Comparison of ENCODE assay signal across 10 mouse cellular contexts in genomic region chr1:91903241-91903981, GRCm38 (mm10).
DNase-seq lines count a peak whose midpoint lies in the region; ATAC-seq and TF ChIP-seq lines count a peak whose summit lies in the region.
"Had no signal": no experiment of that assay in that cellular context is flagged by ENCODE, and none has a peak within 500 bp of the region (broad histone marks: within the 10 kb centered on the region; RNA-seq: fewer than 3 reads in every experiment).

No protein-coding gene starts in this region.

- 69% methylated on average over 8 of the region's 8 CpGs for WGBS in embryonic facial prominence, embryonic 12.5 days
- WGBS in embryonic facial prominence, embryonic 10.5 days, result 81% methylated on average over 8 of the region's 8 CpGs
- 66% methylated on average over 8 of the region's 8 CpGs for WGBS in midbrain, postnatal 0 days
- WGBS in midbrain, embryonic 15.5 days, result 65% methylated on average over 8 of the region's 8 CpGs
- 54% methylated on average over 8 of the region's 8 CpGs for WGBS in liver, postnatal 0 days (ENCODE audit: insufficient replicate concordance)

- no peak for ATAC-seq in embryonic facial prominence, embryonic 12.5 days (ENCODE audit: insufficient number of reproducible peaks, insufficient read depth, low FRiP score, low TSS enrichment)
- no peak for ATAC-seq in midbrain, postnatal 0 days (ENCODE audit: low FRiP score)
- no peak for ATAC-seq in midbrain, embryonic 15.5 days (replicated peaks)
- peak; percentile 87 for ATAC-seq in liver, postnatal 0 days
- ATAC-seq in megakaryocyte progenitor cell, adult 5-6 weeks (replicated peaks; ENCODE audit: poor library complexity), result no peak

- no peak for TF ChIP-seq CTCF in midbrain, postnatal 0 days (IDR thresholded peaks at IDR 0.05)
- TF ChIP-seq CTCF in liver, postnatal 0 days (IDR thresholded peaks at IDR 0.05; ENCODE audit: low read depth), result no peak

- H3K4me3 ChIP-seq in embryonic facial prominence, embryonic 12.5 days, result no peak overlapping the region
- no peak overlapping the region for H3K4me3 ChIP-seq in embryonic facial prominence, embryonic 10.5 days
- no peak overlapping the region for H3K4me3 ChIP-seq in midbrain, postnatal 0 days (ENCODE audit: low read depth, low read length)
- no peak overlapping the region for H3K4me3 ChIP-seq in midbrain, embryonic 15.5 days
- no peak overlapping the region for H3K4me3 ChIP-seq in liver, postnatal 0 days (ENCODE audit: low read depth, low read length)
- H3K4me3 ChIP-seq: limb, embryonic 13.5 days; myocyte had no signal

- H3K9me3 ChIP-seq in embryonic facial prominence, embryonic 12.5 days, result no peaks in the 10 kb centered on the region
- no peaks in the 10 kb centered on the region for H3K9me3 ChIP-seq in embryonic facial prominence, embryonic 10.5 days
- H3K9me3 ChIP-seq in midbrain, postnatal 0 days (ENCODE audit: low read length), result no peaks in the 10 kb centered on the region
- no peaks in the 10 kb centered on the region for H3K9me3 ChIP-seq in midbrain, embryonic 15.5 days
- H3K9me3 ChIP-seq in liver, postnatal 0 days (ENCODE audit: low read length), result no peaks in the 10 kb centered on the region
- H3K9me3 ChIP-seq: limb, embryonic 13.5 days had no signal

- no peak overlapping the region for H3K9ac ChIP-seq in embryonic facial prominence, embryonic 12.5 days
- H3K9ac ChIP-seq in midbrain, postnatal 0 days (replicated peaks; ENCODE audit: low read length, poor library complexity, severe bottlenecking), result no peak overlapping the region
- no peak overlapping the region for H3K9ac ChIP-seq in midbrain, embryonic 15.5 days
- no peak overlapping the region for H3K9ac ChIP-seq in liver, postnatal 0 days (replicated peaks)
- H3K9ac ChIP-seq: limb, embryonic 13.5 days had no signal

- no peaks in the 10 kb centered on the region for H3K4me1 ChIP-seq in embryonic facial prominence, embryonic 12.5 days
- no peaks in the 10 kb centered on the region for H3K4me1 ChIP-seq in embryonic facial prominence, embryonic 10.5 days
- no peaks in the 10 kb centered on the region for H3K4me1 ChIP-seq in midbrain, postnatal 0 days (ENCODE audit: insufficient read depth, low read length)
- H3K4me1 ChIP-seq in midbrain, embryonic 15.5 days, result no peaks in the 10 kb centered on the region
- no peaks in the 10 kb centered on the region; the same call in 1 of the 2 replicates for H3K4me1 ChIP-seq in liver, postnatal 0 days (ENCODE audit: insufficient read depth)

- no peaks in the 10 kb centered on the region for H3K36me3 ChIP-seq in embryonic facial prominence, embryonic 12.5 days
- no peaks in the 10 kb centered on the region for H3K36me3 ChIP-seq in embryonic facial prominence, embryonic 10.5 days (replicated peaks)
- H3K36me3 ChIP-seq in midbrain, postnatal 0 days (ENCODE audit: insufficient read depth, low read length), result no peaks in the 10 kb centered on the region
- H3K36me3 ChIP-seq in midbrain, embryonic 15.5 days (replicated peaks), result no peaks in the 10 kb centered on the region
- no peaks in the 10 kb centered on the region for H3K36me3 ChIP-seq in liver, postnatal 0 days (replicated peaks; ENCODE audit: insufficient read depth, low read length)
- H3K36me3 ChIP-seq: limb, embryonic 13.5 days had no signal

- no peak for DNase-seq in embryonic facial prominence, embryonic 10.5 days (ENCODE audit: low spot score)
- DNase-seq in midbrain, postnatal 0 days (ENCODE audit: low spot score), result peak; percentile 37
- peak; percentile 48 for DNase-seq in liver, postnatal 0 days
- no peak for DNase-seq in embryo, embryonic 10 days (ENCODE audit: low spot score)
- DNase-seq in frontal cortex, postnatal 36 days (ENCODE audit: low spot score in 2 of 2), result no peak

- no peak overlapping the region for H3K4me2 ChIP-seq in embryonic facial prominence, embryonic 12.5 days (replicated peaks)
- no peak overlapping the region for H3K4me2 ChIP-seq in midbrain, postnatal 0 days (ENCODE audit: low read depth, low read length, poor library complexity, severe bottlenecking)
- no peak overlapping the region for H3K4me2 ChIP-seq in midbrain, embryonic 15.5 days
- no peak overlapping the region for H3K4me2 ChIP-seq in liver, postnatal 0 days (ENCODE audit: low read depth, low read length)
- H3K4me2 ChIP-seq: limb, embryonic 13.5 days had no signal

- H3K27me3 ChIP-seq in embryonic facial prominence, embryonic 12.5 days, result no peaks in the 10 kb centered on the region
- H3K27me3 ChIP-seq in embryonic facial prominence, embryonic 10.5 days (replicated peaks; ENCODE audit: low read depth, poor library complexity, severe bottlenecking), result no peaks in the 10 kb centered on the region
- no peaks in the 10 kb centered on the region for H3K27me3 ChIP-seq in midbrain, postnatal 0 days (ENCODE audit: insufficient read depth, low read length)
- no peaks in the 10 kb centered on the region for H3K27me3 ChIP-seq in midbrain, embryonic 15.5 days (replicated peaks)
- no peaks in the 10 kb centered on the region for H3K27me3 ChIP-seq in liver, postnatal 0 days (ENCODE audit: insufficient read depth, low read length)

- TF ChIP-seq EP300 in liver, postnatal 0 days (IDR thresholded peaks at IDR 0.05; ENCODE audit: low read depth), result no peak

- H3K27ac ChIP-seq in embryonic facial prominence, embryonic 12.5 days, result 0 out of 2 replicates have a peak overlapping the region, but pooled peaks have one; percentile 17
- no peak overlapping the region for H3K27ac ChIP-seq in embryonic facial prominence, embryonic 10.5 days (replicated peaks)
- H3K27ac ChIP-seq in midbrain, postnatal 0 days (ENCODE audit: low read depth, low read length), result no peak overlapping the region
- H3K27ac ChIP-seq in midbrain, embryonic 15.5 days, result no peak overlapping the region
- peak overlapping the region; percentile 62 for H3K27ac ChIP-seq in liver, postnatal 0 days (ENCODE audit: low read depth)
- H3K27ac ChIP-seq: limb, embryonic 13.5 days had no signal

Comparison
In these comparisons a context has a peak if more than half of its experiments do, and no peak if none do; other contexts are left out.
1. H3K27ac ChIP-seq: peak in embryonic facial prominence, embryonic 12.5 days (single experiment) and liver, postnatal 0 days (single experiment); none in embryonic facial prominence, embryonic 10.5 days (single experiment), midbrain, postnatal 0 days (single experiment) and midbrain, embryonic 15.5 days (single experiment).
2. DNase-seq: peak in midbrain, postnatal 0 days (single experiment) and liver, postnatal 0 days (single experiment); none in embryonic facial prominence, embryonic 10.5 days (single experiment), embryo, embryonic 10 days (single experiment) and frontal cortex, postnatal 36 days (0 of 2).